In genomic region chr8:125282531-125282930, GRCm38 (mm10) we compare ENCODE assay signal across 10 mouse cellular contexts.
DNase-seq lines count a peak whose midpoint lies in the region; ATAC-seq and TF ChIP-seq lines count a peak whose summit lies in the region.
"Had no signal": no experiment of that assay in that cellular context is flagged by ENCODE, and none has a peak within 500 bp of the region (broad histone marks: within the 10 kb centered on the region; RNA-seq: fewer than 3 reads in every experiment).

No protein-coding gene starts in this region.

- no peaks in the 10 kb centered on the region for H3K27me3 ChIP-seq in lung, embryonic 14.5 days (ENCODE audit: insufficient read depth, low read length)
- peaks cover 4% of the 10 kb centered on the region; the same call in 1 of the 2 replicates for H3K27me3 ChIP-seq in embryonic facial prominence, embryonic 12.5 days

- DNase-seq in lung, embryonic 14.5 days = peak; percentile 57
- no peak for DNase-seq in lung, postnatal 14 days
- DNase-seq in heart, adult 9 months (ENCODE audit: low spot score in 2 of 2) = peak; percentile 44 to 66
- peak; percentile 31 for DNase-seq in lung, postnatal 36 days
- no peak for DNase-seq in testis, postnatal 10 days (ENCODE audit: low spot score)
- DNase-seq: adrenal gland, postnatal 10 days; thymus, postnatal 25 days had no signal

- H3K9ac ChIP-seq in lung, embryonic 14.5 days = no peak overlapping the region
- no peak overlapping the region for H3K9ac ChIP-seq in embryonic facial prominence, embryonic 12.5 days

- 14% methylated on average over 7 of the region's 7 CpGs for WGBS in lung, embryonic 14.5 days
- WGBS in embryonic facial prominence, embryonic 12.5 days = 52% methylated on average over 7 of the region's 7 CpGs

- no peaks in the 10 kb centered on the region for H3K9me3 ChIP-seq in lung, embryonic 14.5 days (ENCODE audit: low read depth, low read length)
- H3K9me3 ChIP-seq in embryonic facial prominence, embryonic 12.5 days = no peaks in the 10 kb centered on the region

- no peak for TF ChIP-seq CTCF in lung, embryonic 14.5 days (IDR thresholded peaks at IDR 0.05; ENCODE audit: low read depth)

- peaks cover 15% of the 10 kb centered on the region; the same call in 1 of the 2 replicates for H3K4me1 ChIP-seq in lung, embryonic 14.5 days (ENCODE audit: insufficient read depth)
- H3K4me1 ChIP-seq in embryonic facial prominence, embryonic 12.5 days = peaks cover 66% of the 10 kb centered on the region

- no peak overlapping the region for H3K4me3 ChIP-seq in lung, embryonic 14.5 days (ENCODE audit: low read depth, low read length)
- H3K4me3 ChIP-seq in embryonic facial prominence, embryonic 12.5 days = no peak overlapping the region

- H3K27ac ChIP-seq in lung, embryonic 14.5 days (ENCODE audit: low read depth) = no peak overlapping the region
- H3K27ac ChIP-seq in embryonic facial prominence, embryonic 12.5 days = 0 out of 2 replicates have a peak overlapping the region, but pooled peaks have one; percentile 24

- H3K4me2 ChIP-seq in lung, embryonic 14.5 days = no peak overlapping the region
- H3K4me2 ChIP-seq in embryonic facial prominence, embryonic 12.5 days (replicated peaks) = no peak overlapping the region

- no peaks in the 10 kb centered on the region for H3K36me3 ChIP-seq in lung, embryonic 14.5 days (ENCODE audit: insufficient read depth)
- H3K36me3 ChIP-seq in embryonic facial prominence, embryonic 12.5 days = no peaks in the 10 kb centered on the region
- H3K36me3 ChIP-seq: G1E had no signal

- peak; percentile 65 for ATAC-seq in lung, embryonic 14.5 days (ENCODE audit: insufficient read depth)
- no peak for ATAC-seq in embryonic facial prominence, embryonic 12.5 days (ENCODE audit: insufficient number of reproducible peaks, insufficient read depth, low FRiP score, low TSS enrichment)
- no peak for ATAC-seq in monocyte, adult 5-6 weeks (replicated peaks; ENCODE audit: insufficient number of reproducible peaks, low FRiP score, low TSS enrichment, poor library complexity, severe bottlenecking)

Comparison
In these comparisons a context has a peak if more than half of its experiments do, and no peak if none do; other contexts are left out.
1. DNase-seq: peak in lung, embryonic 14.5 days (single experiment), heart, adult 9 months (2 of 2) and lung, postnatal 36 days (single experiment); none in lung, postnatal 14 days (single experiment) and testis, postnatal 10 days (single experiment).